Mouse (Mus musculus): ENCODE data around the gene Rpl3.

Rpl3 gene

DNA sequence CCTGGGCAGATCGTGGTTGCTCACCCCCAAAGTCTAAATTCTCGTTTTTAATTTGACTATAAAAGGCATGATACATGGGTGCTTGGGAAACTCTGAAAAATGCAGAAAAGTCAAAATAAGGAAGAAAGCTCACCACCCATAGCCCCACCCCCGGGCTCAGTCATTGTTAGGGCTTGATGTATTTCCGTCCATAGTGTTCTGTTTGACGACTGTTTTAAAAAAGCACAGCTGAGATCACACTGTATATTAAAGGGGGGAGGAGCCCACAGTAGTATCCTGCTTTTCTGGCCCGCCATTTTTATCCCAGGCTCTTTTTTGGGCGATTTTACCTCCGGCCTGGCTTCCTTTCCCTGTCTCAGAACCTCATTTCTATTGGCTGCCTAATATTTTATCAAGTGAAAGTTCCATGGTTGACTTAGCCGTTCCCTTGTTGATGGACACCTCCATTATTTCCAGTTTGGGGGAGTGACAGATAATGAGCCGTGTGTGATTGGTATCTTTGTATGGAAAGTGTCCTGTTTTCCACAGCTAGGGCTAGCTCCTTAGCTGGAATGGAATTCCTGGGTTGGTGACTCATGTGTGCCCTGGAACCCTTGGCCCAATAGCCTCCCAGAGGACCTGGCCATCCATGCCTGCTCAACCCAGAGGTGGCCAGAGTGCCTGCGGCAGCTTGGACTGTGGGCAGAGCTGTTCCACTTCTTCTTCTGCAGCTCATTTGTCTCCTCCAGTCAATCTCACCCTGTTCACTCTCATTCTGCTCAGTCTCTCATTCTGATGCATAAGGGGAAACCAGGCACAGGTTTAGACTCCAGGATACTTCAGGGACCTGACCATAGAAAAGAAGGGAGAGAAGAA lies 54.2 kb downstream of the Rpl3 start:
- DNase-seq (ENCODE audit: low read depth in 2 of 2, low spot score in 2 of 2), result no peak

DNA sequence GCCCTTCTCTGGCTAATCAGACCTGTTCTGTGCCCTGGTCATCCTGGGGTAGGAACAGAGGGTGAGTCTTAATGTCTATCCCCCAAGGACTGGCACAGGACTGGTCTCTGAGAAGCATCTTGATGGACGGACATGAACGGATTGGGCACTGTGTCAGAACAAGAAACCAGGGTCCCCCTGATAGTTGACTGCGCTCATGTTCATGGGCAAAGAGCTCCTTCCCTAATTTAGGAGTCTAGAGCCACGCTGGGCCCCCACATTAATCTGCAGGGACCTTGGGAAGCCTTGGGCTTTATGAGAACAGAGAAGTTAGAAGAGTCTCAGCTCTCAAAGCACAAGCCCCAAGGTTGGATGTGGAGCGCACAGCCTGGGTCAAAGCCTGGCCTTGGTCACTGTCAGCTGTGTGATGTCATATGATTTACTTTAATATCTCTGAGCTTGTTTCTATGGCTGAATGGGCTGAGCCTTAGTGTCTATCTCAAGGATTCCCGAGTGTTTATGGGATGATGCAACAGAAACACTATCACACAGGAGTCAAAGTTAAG lies 56.3 kb downstream of the Rpl3 start:
- no peak for DNase-seq (ENCODE audit: low read depth in 2 of 2, low spot score in 2 of 2)

DNA sequence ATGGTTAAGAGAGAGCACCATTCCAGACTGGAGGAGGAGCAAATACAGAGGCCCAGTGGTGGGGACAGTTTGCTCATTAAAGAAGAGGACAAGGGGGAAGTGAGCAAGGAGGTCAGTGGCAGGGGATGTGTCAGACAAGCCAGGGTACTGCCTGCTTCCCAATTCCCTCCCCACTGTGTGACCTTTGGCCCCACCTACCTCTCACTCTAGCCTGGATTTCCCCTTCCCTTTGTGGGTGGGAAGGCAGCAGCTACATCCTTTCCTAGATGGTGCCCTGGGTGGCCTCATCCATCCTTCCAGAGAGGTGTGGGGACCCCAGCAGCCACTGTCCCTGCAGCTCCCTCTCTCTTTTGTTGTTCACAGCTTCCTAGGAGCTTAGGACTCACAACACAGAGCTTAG lies 56.8 kb downstream of the Rpl3 start:
- DNase-seq (ENCODE audit: low read depth in 2 of 2, low spot score in 2 of 2), result no peak

DNA sequence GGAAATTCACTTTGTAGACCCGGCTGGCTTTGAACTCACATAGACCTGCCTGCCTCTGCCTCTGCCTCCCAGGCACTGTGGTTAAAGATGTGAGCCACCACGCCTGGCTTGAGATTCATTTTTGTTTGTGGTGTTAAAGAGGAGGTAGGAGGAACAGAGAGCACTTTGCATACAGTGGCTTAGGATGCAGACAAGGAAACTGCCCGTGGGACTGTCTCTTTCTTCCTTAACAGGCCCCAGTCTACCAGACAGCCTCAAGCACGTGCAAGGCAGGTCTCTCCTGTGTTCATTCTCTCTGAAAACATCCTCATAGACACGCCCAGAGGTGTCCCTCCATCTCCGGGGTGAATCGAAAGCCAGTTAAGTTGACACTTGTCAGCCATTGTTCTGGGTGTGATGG lies 57.3 kb downstream of the Rpl3 start:
- DNase-seq (ENCODE audit: low read depth in 2 of 2, low spot score in 2 of 2), result no peak

DNA sequence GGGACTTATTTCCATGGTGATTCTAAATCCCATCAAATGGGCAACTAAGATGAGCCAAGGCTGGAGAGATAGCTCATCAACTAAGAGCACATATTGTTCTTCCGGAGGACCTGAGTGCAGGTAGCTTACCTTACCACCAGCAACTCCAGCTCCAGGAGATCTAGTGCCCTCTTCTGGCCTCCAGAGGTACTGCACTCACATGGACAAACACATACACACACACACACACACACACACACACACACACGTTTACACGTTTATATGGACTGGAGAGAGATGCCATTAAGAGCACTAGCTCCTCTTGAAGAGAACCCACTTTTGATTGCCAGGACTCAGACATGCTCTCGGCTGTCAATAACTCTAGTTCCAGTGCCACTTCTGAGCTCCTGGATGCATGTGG lies 60.5 kb downstream of the Rpl3 start:
- no peak for DNase-seq (ENCODE audit: low read depth in 2 of 2, low spot score in 2 of 2)

DNA sequence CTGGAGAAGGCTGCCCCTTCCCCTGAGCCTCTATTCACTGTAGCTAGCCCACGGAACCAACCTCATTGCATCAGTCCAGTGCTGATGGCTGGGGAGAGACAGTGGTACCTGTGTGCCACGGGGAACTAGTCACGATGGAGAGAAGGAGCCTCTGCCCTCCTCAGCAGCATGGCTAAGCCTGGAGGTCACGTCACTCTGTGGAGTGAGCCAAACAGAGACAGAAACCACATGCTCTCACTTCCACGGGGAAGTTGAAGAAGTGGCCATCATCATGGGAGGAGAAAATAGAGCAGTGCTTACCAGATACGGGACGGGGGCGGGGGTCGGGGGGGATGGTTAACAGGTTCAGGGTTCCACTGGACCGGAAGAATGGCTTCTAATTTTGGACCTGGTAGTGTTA lies 61.3 kb downstream of the Rpl3 start:
- DNase-seq (ENCODE audit: low read depth in 2 of 2, low spot score in 2 of 2), result no peak

DNA sequence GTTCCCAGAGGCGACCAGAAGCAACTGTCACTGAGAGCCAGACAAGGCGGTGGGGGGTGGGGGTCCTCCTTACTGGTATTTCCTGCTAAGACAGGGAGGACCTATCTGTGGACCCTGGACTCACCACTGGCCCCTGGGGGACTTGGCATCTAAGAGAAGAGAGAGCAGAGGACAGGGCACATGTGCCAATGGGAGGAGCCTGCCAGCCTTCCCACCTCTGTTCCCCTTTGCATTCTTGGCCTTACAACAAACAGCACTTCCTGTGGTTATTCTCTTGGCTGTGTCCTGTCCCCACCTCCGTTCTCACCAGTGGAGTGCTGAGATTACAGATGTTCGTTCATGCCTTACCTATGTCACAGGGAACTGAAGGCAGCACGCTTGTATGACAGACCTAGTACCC lies 62.8 kb downstream of the Rpl3 start:
- DNase-seq (ENCODE audit: low read depth in 2 of 2, low spot score in 2 of 2), result no peak

All from CD8-positive naive resting alpha-beta T cell, adult 2 months (primary cell).